Mouse (Mus musculus) G1E (cell line): ENCODE data around the gene Sox2. TPM values are rescaled to one million over a fixed set of nuclear protein-coding genes. Genes with fewer than 3 reads are reported as not detected.

Experiments used
- ATAC-seq: 2 replicates; pipeline ENCODE4 v1.8.0; 2016; ENCODE audit warnings: mild to moderate bottlenecking; ENCODE audit not compliant: insufficient number of reproducible peaks, poor library complexity, low FRiP score, severe bottlenecking; ENCODE audit errors: extremely low read depth
- DNase-seq: peaks from one replicate; pipeline ENCODE4 v3.0.0; 2012; ENCODE audit warnings: low spot score
- H3K27me3 ChIP-seq: 2 replicates; pipeline ENCODE4 v1.6.1; 2012; ENCODE audit warnings: mild to moderate bottlenecking, low read length, inconsistent platforms; ENCODE audit not compliant: insufficient read depth
- H3K36me3 ChIP-seq: replicated peaks from 2 replicates; pipeline ENCODE3; 2012; ENCODE audit warnings: mild to moderate bottlenecking, inconsistent platforms
- H3K4me1 ChIP-seq: 2 replicates; pipeline ENCODE4 v1.6.1; 2012; ENCODE audit warnings: low read depth, low read length, inconsistent platforms, mixed read lengths; ENCODE audit not compliant: insufficient read depth
- H3K4me3 ChIP-seq: 2 replicates; pipeline ENCODE4 v1.5.1; 2012; ENCODE audit warnings: low read depth, mild to moderate bottlenecking, inconsistent platforms, low read length, moderate library complexity, mixed read lengths
- H3K9me3 ChIP-seq: replicated peaks from 2 replicates; pipeline ENCODE4 v1.6.1; 2012; ENCODE audit warnings: inconsistent platforms
- CTCF ChIP-seq: IDR thresholded peaks from 2 replicates; pipeline ENCODE4 v1.5.1; 2012; ENCODE audit warnings: low read depth, low read length, inconsistent platforms, mixed read lengths
- GATA1 ChIP-seq: IDR thresholded peaks from 2 replicates; pipeline ENCODE4 v1.6.1; 2012; ENCODE audit warnings: borderline replicate concordance, low read length, inconsistent platforms, mixed read lengths
- GATA2 ChIP-seq: IDR thresholded peaks from 2 replicates; pipeline ENCODE4 v1.6.1; 2012; ENCODE audit warnings: low read depth, low read length, inconsistent platforms, borderline replicate concordance
- POLR2AphosphoS5 ChIP-seq: IDR thresholded peaks from 2 replicates; pipeline ENCODE4 v1.6.1; 2012; ENCODE audit warnings: low read depth, low read length, inconsistent platforms; ENCODE audit not compliant: insufficient replicate concordance
- TAL1 ChIP-seq: conservative IDR thresholded peaks from 2 replicates; pipeline ENCODE4 v1.6.1; 2012; ENCODE audit warnings: low read depth, low read length, inconsistent platforms, mixed read lengths
- polyA plus RNA-seq: library from polyadenylated mRNA; stranded (reverse); fragments of >175 nt; gene quantifications from 2 replicates; pipeline ENCODE4 v1.2.3, GENCODE M21; 2012
- total RNA-seq, 2 experiments: library from RNA; stranded (forward) in 1 of 2; stranded (reverse) in 1 of 2; fragments of 200-1000 nt in 1 of 2; fragments of >200 nt in 1 of 2; fragmentation: Nextera tagmentation in 1 of 2; gene quantifications; 2 replicates each; pipeline ENCODE4 v1.2.3; 2014 to 2017

Sox2 gene
- total and polyA plus RNA-seq, 3 experiments: 0.11 TPM; not detected in 2

DNA sequence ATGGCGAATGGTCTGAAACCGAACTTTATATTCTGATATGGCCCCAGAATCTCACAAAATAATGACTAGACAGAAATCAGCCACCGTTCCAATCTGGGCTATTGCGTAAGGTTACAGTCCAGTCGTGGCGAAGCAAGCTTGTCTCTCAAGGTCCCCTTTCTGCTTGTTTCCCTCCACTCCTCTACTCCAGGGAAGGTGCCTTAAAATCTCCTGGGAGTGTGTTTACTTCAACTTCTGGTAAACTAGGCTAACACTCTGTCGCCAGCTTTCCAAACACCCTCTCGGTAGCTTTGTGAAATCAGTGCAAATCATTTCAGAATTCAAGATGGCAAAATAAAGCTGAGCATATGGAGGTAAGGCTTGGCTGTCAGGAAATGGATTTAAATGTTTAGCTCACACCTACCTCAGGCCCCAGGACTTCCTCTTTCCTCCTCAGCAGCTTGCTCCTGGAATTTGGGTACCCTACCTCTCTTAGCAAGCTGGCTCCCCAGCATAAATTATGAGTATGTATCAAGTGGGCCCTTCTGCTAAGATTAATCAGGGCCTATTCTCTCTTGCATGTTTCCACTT, 8.8 kb downstream of the Sox2 start:
- H3K9me3 ChIP-seq: peaks cover 49% of the 10 kb centered on the region
- no peak for TF ChIP-seq GATA2
- no peak for TF ChIP-seq TAL1
- TF ChIP-seq CTCF: no peak
- TF ChIP-seq POLR2AphosphoS5: no peak
- no peak for TF ChIP-seq GATA1
- no peaks in the 10 kb centered on the region for H3K27me3 ChIP-seq

DNA sequence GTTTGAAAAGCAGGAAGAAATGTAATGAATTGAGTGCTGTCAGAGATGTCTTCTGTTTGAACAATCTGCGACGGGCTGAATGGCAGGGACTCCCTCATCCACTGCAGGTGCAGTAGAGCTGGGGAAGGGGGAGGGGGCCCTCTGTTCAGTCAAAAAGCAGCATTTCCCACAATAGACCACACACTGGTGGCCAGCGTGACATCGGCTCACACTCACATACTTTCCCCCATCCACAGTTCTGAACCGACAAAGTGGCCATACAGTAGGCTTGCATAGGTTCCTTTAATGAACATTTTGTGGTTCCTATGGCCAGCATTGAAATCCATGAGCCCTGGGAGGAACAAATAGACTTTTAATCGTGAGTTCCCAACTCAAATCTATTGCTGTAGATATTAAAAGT, 9.7 kb downstream of the Sox2 start:
- H3K27me3 ChIP-seq: no peaks in the 10 kb centered on the region
- H3K4me3 ChIP-seq: no peak overlapping the region
- TF ChIP-seq CTCF (no peak), TAL1 (no peak), GATA2 (no peak), POLR2AphosphoS5 (no peak), GATA1 (no peak)
- no peak for ATAC-seq
- H3K9me3 ChIP-seq: peaks cover 56% of the 10 kb centered on the region
- no peaks in the 10 kb centered on the region for H3K4me1 ChIP-seq
- DNase-seq: no peak
- no peaks in the 10 kb centered on the region for H3K36me3 ChIP-seq

More for the DNA sequence above, 8.8 kb downstream of the Sox2 start:
- no peaks in the 10 kb centered on the region for H3K36me3 ChIP-seq
- DNase-seq: no peak
- H3K4me3 ChIP-seq: no peak overlapping the region
- H3K4me1 ChIP-seq: no peaks in the 10 kb centered on the region
- ATAC-seq: no peak

DNA sequence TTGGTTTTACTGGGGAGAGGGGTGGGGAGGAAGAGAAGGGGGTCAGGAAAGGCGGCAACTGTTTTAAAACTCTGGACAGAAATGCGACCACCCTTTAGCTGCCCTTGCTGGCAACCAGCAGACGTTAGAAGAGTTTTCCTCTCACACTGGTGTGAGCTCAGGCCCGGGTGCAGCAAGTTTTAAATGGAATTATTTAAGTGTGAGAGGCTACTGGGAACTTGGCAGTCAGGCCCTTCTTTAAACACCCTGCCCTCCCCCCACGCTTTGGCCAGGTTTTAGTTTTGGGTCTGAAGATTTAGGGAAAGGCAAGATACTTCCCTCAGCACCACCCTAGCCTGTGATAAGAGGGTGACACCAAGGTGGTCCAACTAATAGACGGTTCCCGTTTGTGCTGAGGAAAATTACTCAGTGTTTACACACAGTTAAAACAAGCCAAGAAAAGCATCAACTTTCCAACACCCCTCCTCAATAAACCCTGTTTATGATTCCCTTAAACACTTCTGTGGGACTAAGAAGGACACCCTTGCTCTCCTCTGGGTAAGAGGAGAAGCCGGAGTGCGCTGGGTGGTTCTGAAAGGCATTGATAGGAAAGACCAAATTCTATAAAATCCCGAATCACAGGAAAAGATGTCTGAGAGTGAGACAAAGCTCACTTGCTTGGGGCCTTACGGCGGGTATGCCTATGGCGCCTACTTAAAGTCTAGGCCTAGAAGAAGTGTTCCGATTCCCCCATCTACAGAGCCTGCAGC, 10.5 kb downstream of the Sox2 start:
- peaks cover 61% of the 10 kb centered on the region for H3K9me3 ChIP-seq
- ATAC-seq (no peak), DNase-seq (no peak)
- H3K4me3 ChIP-seq: no peak overlapping the region
- H3K36me3 ChIP-seq: no peaks in the 10 kb centered on the region
- TF ChIP-seq TAL1 (no peak), GATA1 (no peak), CTCF (no peak), GATA2 (no peak), POLR2AphosphoS5 (no peak)
- H3K4me1 ChIP-seq: no peaks in the 10 kb centered on the region
- H3K27me3 ChIP-seq: no peaks in the 10 kb centered on the region

DNA sequence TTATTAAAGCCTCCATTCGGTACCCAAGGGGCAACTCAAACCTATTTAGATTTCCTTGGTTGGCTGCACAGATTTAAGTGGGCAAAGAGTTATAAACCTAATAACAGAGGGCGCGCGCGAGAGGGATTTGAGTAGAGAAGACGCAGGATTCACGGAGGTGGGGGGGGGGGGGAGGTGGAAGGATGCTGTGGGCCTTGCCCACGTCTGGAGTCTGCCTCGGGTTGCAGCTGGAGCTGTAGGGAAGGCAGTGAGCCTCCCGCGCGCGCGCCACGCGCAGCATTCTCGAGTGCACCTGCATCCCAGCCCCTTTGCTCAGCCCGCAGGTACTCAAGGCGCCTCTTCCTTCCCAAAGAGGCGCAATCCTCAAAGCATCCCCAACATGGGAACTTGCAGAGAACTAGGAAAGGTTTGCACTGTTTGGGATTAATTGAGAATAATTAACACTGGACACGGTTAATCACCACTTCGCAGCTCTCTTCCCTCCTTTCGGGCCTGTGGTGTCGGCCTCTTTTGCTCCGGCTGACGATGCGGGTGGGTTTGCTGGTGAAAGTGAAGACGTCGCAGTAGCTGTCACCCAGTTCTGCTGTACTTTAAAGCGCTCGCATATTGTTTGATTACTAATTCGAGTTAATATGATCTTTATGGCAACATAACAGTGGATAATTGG, 11.3 kb downstream of the Sox2 start:
- Histone ChIP-seq H3K4me1 (no peaks in the 10 kb centered on the region), H3K4me3 (no peak overlapping the region), H3K36me3 (no peaks in the 10 kb centered on the region), H3K9me3 (peaks cover 65% of the 10 kb centered on the region), H3K27me3 (no peaks in the 10 kb centered on the region)
- ATAC-seq: no peak
- TF ChIP-seq POLR2AphosphoS5 (no peak), CTCF (no peak), TAL1 (no peak), GATA1 (no peak), GATA2 (no peak)
- DNase-seq: no peak

DNA sequence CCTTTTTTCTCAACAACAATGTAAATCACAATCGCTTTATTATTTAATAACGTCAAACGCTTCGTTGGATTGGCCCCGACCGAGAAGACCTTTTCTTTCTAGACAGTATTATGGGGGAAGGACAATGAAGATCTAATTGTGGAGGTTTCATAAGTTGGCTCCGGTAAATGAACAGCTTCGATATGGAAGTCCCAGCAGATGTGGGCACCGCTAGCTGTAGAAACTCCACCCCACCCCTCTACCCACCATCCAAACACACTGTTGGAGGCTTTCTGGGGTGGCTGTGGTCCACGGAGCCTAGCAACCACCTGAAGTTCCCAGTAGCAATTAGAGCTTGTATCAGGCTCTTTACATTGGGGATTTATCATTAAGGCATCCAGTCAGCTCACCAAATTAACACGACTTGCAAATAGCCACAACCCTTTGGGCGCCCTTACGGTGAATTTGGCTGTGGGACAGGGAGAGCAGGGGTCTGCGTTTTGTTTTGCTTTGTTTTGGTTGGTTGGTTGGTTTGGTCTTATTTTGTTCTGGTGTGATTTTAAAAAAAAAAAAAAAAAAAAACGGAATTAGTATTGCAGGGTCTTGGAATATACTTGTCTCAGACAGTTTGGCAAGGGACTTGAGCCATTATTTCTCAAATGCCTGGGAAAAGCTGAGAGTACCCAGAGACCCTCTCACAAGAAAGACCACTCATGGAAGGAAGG, 12.0 kb downstream of the Sox2 start:
- Histone ChIP-seq H3K4me1 (no peaks in the 10 kb centered on the region), H3K9me3 (peaks cover 61% of the 10 kb centered on the region), H3K27me3 (no peaks in the 10 kb centered on the region), H3K4me3 (no peak overlapping the region), H3K36me3 (no peaks in the 10 kb centered on the region)
- ATAC-seq: no peak
- TF ChIP-seq GATA2 (no peak), CTCF (no peak), POLR2AphosphoS5 (no peak), GATA1 (no peak), TAL1 (no peak)
- no peak for DNase-seq
